Mouse (Mus musculus): Measurements from ENCODE around the gene Olfr555. TPM values are rescaled to one million over a fixed set of nuclear protein-coding genes. Genes with fewer than 3 reads are reported as not detected.
"Not testable (repeated sequence)": the region's sequence is repeated elsewhere in the genome, so short reads cannot be mapped to it uniquely, and the experiment has no call there.

Olfr555 gene
- not detected in 2 replicates for polyA plus RNA-seq (2012; rRNA removed)

DNA sequence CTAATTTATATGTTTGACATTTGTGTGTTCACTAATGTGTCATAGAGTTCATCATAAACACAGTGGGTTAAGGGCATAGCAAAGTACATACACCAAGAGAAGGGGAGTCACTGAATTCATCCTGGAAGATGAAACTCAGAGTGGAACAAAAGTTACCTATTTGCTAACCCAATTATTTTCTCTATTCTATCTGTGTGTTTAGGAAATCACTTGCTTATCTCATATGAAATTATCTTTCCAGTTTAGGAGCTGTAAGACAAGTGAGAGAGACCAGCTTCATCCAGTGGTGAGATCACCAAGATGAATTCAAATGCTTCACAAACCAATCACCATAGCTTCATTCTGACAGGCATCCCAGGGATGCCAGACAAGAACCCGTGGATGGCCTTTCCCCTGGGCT, at the start of gene Olfr555:
Olfr555 (plus strand) TSS at position 301 of the 400 bp plus-strand sequence.
- DNase-seq: no peak
- 65% methylated on average over 1 of the region's 1 CpGs for whole genome bisulfite sequencing
- no peaks in the 10 kb centered on the region for H3K4me1 ChIP-seq (ENCODE audit: control insufficient read depth, insufficient read depth, low read length)
- TF ChIP-seq CTCF (IDR thresholded peaks at IDR 0.05; ENCODE audit: insufficient read depth, low read length) (no peak), POLR2A (IDR thresholded peaks at IDR 0.05; ENCODE audit: borderline replicate concordance, extremely low read depth, low read depth, low read length) (no peak)
- no peak within 1 kb of the TSS for H3K4me3 ChIP-seq (replicated peaks; ENCODE audit: extremely low read depth, low read depth, low read length)

DNA sequence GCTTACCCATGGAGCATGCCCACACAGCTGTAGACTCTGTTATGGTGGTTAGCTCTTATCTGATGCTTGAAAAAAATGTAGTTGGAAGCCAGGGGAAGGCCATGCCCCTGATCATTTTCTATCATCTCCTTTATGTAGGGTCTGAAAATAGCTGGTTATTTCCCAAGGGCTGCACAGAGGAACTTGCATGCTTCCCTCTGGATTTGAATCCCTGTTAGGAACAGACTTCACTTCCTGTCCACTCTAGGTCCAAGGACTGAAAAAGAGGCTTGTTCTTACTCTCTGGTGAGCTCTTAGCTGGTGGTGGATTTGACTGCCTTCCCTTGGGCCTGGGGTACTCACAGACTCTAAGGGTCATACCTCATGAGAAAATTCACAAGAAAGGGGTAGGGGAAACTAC, 40.5 kb upstream of the Olfr555 start, which contains the start of gene Olfr553:
Olfr553 (minus strand) TSS at position 101 of the 400 bp plus-strand sequence.
- no peak for TF ChIP-seq CTCF (IDR thresholded peaks at IDR 0.05; ENCODE audit: insufficient read depth, low read length)
- TF ChIP-seq POLR2A (IDR thresholded peaks at IDR 0.05; ENCODE audit: borderline replicate concordance, extremely low read depth, low read depth, low read length): no peak
- no peak for DNase-seq
- Histone ChIP-seq H3K4me3 (replicated peaks; ENCODE audit: extremely low read depth, low read depth, low read length) (no peak within 1 kb of the TSS), H3K4me1 (ENCODE audit: control insufficient read depth, insufficient read depth, low read length) (peaks cover 3% of the 10 kb centered on the region)

DNA sequence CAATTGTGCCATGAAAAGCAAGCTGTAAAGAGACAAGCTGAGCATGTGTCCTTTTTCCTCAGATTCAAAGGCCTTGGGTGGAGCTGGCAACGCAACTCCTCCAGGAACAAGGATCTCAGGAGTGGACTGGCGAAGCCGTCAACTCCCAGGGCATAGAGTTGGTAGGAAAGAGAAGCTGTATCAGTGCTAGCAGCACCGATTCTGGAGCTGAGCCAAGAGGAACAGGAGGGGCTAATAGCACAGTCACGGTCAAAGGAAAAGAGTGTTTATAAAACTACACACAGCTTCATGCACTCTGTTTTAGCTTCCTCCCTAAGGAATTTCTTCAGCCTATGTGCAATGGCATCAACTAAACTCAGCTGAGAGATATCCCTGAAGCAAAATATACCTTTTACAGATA, 39.0 kb upstream of the Olfr555 start:
- 20% methylated on average over 5 of the region's 5 CpGs for WGBS
- H3K4me3 ChIP-seq (replicated peaks; ENCODE audit: extremely low read depth, low read depth, low read length): no peak overlapping the region
- DNase-seq: no peak
- no peak for TF ChIP-seq CTCF (IDR thresholded peaks at IDR 0.05; ENCODE audit: insufficient read depth, low read length)
- no peak for TF ChIP-seq POLR2A (IDR thresholded peaks at IDR 0.05; ENCODE audit: borderline replicate concordance, extremely low read depth, low read depth, low read length)
- peaks cover 3% of the 10 kb centered on the region for H3K4me1 ChIP-seq (ENCODE audit: control insufficient read depth, insufficient read depth, low read length)

DNA sequence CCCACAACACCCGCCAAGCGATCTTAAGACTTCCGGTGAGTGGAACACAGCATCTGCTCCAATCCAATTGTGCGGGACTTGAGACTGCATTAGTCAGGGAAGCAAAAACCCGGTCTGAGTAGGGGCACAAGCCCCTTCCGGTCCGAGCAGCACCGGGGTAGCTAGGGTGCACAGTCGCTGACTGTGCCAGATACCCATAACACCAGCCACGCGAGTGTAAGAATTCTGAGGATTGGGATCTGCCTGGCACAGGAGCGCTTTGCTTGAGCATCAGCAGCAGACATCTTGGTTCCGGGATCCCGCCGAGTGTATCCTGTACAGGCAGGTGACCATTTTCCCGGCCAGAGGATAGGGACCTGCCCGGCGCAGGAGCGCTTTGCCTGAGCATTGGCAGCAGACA, 38.3 kb upstream of the Olfr555 start:
- not testable (repeated sequence) for DNase-seq; H3K4me1 ChIP-seq (ENCODE audit: control insufficient read depth, insufficient read depth, low read length); H3K4me3 ChIP-seq (replicated peaks; ENCODE audit: extremely low read depth, low read depth, low read length)
- 84% methylated on average over 19 of the region's 19 CpGs for WGBS

DNA sequence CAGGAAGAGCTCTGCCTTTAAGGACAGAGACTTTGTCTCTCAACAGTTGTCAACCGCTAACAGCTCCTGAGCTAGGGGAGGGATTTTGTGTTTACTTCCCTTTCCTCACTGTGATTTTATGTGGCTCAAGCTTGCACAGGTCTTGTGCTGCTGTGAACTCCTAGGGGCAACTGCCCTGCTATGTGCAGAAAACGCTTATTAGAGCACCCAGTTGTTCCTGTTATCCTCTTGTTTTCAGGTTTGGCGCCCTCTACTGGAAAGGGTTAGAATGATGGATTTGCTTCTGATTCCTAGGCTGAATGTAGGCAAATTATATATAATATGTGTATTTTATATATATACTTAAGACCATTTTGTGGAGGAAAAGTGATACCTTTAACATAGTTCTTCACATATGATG, 22.0 kb upstream of the Olfr555 start:
- no peaks in the 10 kb centered on the region for H3K4me1 ChIP-seq (ENCODE audit: control insufficient read depth, insufficient read depth, low read length)
- 23% methylated on average over 3 of the region's 3 CpGs for WGBS
- peak; percentile 21 for DNase-seq
- no peak overlapping the region for H3K4me3 ChIP-seq (replicated peaks; ENCODE audit: extremely low read depth, low read depth, low read length)
- 0 out of 2 replicates have a peak, but pooled peaks have one; percentile 11 for TF ChIP-seq CTCF (IDR thresholded peaks at IDR 0.05; ENCODE audit: insufficient read depth, low read length)
- TF ChIP-seq POLR2A (IDR thresholded peaks at IDR 0.05; ENCODE audit: borderline replicate concordance, extremely low read depth, low read depth, low read length): no peak

DNA sequence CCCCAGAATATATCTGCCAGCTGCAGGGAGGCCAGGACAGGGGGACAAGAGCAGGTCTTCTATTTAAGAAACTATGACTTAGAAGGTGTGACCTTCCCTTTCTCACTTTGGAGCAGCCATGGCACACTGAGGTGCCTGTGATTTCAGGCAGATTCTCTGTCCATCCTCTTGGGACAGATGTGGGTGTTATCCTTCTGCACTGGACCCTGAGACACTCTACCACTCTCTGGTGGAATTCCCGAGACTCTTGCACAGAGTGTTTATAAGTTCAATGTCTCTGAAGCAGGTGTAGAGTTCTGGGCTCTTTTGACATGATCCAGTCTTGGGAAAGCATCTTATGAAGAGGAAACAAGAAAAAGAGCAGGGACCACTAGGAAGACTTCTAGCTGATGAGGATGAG, 20.5 kb upstream of the Olfr555 start, which contains the start of gene Olfr554:
Olfr554 (plus strand) TSS at position 301 of the 400 bp plus-strand sequence.
- no peak for TF ChIP-seq CTCF (IDR thresholded peaks at IDR 0.05; ENCODE audit: insufficient read depth, low read length)
- H3K4me1 ChIP-seq (ENCODE audit: control insufficient read depth, insufficient read depth, low read length): no peaks in the 10 kb centered on the region
- H3K4me3 ChIP-seq (replicated peaks; ENCODE audit: extremely low read depth, low read depth, low read length): no peak within 1 kb of the TSS
- 71% methylated on average over 1 of the region's 1 CpGs for WGBS
- no peak for DNase-seq

DNA sequence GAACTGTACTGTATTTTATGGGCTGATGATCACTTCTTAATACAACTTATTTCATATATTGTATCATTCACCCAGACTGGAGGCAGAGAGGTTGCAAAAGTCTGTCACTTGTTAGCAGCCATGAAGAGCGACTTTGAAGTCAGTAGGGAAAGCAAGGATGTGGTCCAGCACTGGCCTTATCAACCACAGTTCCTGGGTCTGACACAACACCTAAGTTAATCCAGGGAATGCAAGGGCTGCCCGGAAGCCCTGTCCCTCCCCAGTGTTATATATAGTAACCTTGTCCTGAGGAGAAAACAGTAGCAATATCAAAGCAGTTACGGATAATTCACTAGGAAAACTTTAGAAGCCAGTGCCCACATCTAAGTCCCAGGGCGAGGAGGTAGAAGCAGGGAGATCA, 13.7 kb upstream of the Olfr555 start:
- not testable (repeated sequence) for DNase-seq; H3K4me1 ChIP-seq (ENCODE audit: control insufficient read depth, insufficient read depth, low read length); H3K4me3 ChIP-seq (replicated peaks; ENCODE audit: extremely low read depth, low read depth, low read length)
- 72% methylated on average over 4 of the region's 4 CpGs for WGBS

DNA sequence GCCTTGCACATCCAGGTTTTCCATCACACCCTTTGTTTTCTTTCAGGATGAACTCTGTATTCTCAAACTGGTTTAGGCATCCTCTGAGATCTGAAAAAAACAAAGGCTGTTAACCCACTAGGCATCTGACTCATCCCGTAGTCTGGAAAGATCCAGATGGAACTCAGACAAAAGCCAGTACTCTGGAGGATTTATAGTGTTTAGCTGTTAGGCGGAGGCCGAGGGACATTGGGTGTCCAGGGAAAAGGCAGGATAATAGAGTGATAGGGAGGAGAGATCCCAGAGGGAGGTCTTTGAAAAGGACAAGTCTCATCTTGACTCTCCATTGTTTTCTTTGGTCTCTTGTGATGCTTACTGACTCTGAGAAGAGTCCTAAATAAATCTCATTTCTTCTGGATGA, 6.0 kb downstream of the Olfr555 start, which contains the start of gene Olfr556:
Olfr556 (plus strand) TSS at position 301 of the 400 bp plus-strand sequence.
- H3K4me3 ChIP-seq (replicated peaks; ENCODE audit: extremely low read depth, low read depth, low read length): no peak within 1 kb of the TSS
- TF ChIP-seq POLR2A (IDR thresholded peaks at IDR 0.05; ENCODE audit: borderline replicate concordance, extremely low read depth, low read depth, low read length): no peak
- no peak for TF ChIP-seq CTCF (IDR thresholded peaks at IDR 0.05; ENCODE audit: insufficient read depth, low read length)
- no peaks in the 10 kb centered on the region for H3K4me1 ChIP-seq (ENCODE audit: control insufficient read depth, insufficient read depth, low read length)
- WGBS: 57% methylated on average over 3 of the region's 3 CpGs
- DNase-seq: no peak

DNA sequence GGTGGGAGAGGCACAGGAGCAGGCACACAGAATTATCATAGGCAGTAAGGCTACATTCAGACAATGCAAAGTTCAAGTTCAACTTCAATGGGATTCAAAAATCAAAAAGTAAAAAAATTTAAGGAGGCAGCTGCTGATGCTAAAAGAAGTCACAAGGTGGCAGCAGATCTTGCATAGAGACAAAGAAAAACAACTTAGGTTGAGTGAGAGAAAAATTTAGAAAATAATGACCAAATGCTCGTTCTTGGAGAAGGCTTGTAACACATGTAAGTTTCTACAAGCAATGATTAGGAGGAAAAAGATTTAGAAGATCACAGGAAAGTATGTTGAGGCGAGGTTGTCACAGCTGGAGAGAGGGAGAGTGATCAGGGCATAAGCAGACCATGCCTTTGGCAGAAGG, 6.8 kb downstream of the Olfr555 start:
- WGBS: 27% methylated on average over 2 of the region's 2 CpGs
- Histone ChIP-seq H3K4me3 (replicated peaks; ENCODE audit: extremely low read depth, low read depth, low read length) (no peak overlapping the region), H3K4me1 (ENCODE audit: control insufficient read depth, insufficient read depth, low read length) (no peaks in the 10 kb centered on the region)
- TF ChIP-seq POLR2A (IDR thresholded peaks at IDR 0.05; ENCODE audit: borderline replicate concordance, extremely low read depth, low read depth, low read length) (no peak), CTCF (IDR thresholded peaks at IDR 0.05; ENCODE audit: insufficient read depth, low read length) (no peak)
- DNase-seq: no peak

DNA sequence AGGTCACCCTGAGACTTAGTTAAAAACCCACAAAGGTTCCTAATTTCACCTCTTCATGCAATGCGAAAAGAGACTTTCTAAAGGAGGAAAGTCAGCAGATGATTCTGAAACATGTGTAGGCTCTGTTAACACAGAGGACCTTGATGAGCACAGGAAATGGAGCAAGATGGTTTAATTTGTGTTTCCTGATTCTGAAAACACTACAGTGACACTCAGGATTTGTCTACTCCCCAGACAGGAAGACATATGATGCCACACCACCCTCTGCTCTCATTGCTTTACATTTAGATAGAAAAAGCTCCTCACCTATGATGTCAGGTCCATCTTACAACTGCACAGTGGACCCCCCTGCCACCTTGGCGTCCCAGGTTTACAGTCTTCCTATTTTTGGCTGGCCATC, 17.6 kb downstream of the Olfr555 start:
- no peaks in the 10 kb centered on the region for H3K4me1 ChIP-seq (ENCODE audit: control insufficient read depth, insufficient read depth, low read length)

DNA sequence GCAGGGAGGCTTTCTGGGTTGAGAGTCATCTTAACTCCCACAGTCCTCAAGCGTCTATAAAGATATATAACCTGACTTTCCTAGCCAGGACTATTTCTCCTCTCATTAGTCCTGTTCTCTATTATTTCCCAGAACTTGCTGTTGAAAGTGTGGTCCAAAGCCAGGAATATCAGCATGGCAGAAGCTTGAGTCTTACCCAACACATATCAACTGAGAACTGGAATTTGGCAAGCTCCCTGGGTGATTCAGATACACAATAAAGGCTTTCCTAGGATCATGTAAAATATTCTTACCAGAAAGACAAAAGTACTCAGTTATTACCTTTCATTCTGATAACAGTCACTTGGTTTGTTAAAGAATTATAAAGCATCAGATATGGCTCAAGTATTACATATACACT, 23.3 kb downstream of the Olfr555 start:
- TF ChIP-seq CTCF (IDR thresholded peaks at IDR 0.05; ENCODE audit: insufficient read depth, low read length): no peak
- Histone ChIP-seq H3K4me3 (replicated peaks; ENCODE audit: extremely low read depth, low read depth, low read length) (no peak overlapping the region), H3K4me1 (ENCODE audit: control insufficient read depth, insufficient read depth, low read length) (no peaks in the 10 kb centered on the region)
- no peak for DNase-seq
- 78% methylated on average over 1 of the region's 1 CpGs for WGBS

More for the DNA sequence above, 17.6 kb downstream of the Olfr555 start:
- H3K4me3 ChIP-seq (replicated peaks; ENCODE audit: extremely low read depth, low read depth, low read length): no peak overlapping the region
- WGBS: 73% methylated on average over 2 of the region's 2 CpGs
- TF ChIP-seq POLR2A (IDR thresholded peaks at IDR 0.05; ENCODE audit: borderline replicate concordance, extremely low read depth, low read depth, low read length) (no peak), CTCF (IDR thresholded peaks at IDR 0.05; ENCODE audit: insufficient read depth, low read length) (no peak)
- DNase-seq: no peak
